ENCODE assay signal across 8 mouse cellular contexts in the genomic region with DNA sequence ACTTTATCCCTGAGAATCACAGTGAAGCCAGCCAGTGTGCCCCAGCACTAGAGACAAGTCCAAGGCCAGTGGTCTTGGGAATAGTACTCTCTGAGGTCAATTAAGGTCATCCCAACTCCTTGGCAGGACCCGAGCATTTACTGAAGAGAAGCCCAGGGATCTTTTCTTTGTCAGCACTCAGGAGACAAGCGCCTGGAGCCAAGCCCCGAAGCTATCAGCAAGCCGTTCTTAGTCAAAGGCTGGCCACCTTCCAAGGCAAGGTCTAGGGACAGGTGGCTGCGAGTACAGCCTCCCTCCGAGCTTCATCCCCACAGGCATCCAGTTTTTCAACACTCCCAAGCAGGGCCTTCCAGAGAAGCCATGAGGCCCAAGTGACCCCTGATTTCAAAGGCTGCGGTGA. TPM values are rescaled to one million over a fixed set of nuclear protein-coding genes. Genes with fewer than 3 reads are reported as not detected.
A peak's percentile ranks its signal among the peaks of the same experiment; 100 is the strongest.
DNase-seq lines count a peak whose midpoint lies in the region; ATAC-seq and TF ChIP-seq lines count a peak whose summit lies in the region.

No protein-coding gene starts in this region.

- peaks cover 30% of the 10 kb centered on the region for H3K4me1 ChIP-seq in hindbrain, embryonic 10.5 days (replicated peaks)
- H3K4me1 ChIP-seq in hindbrain, embryonic 11.5 days (replicated peaks; ENCODE audit: control insufficient read depth, insufficient read depth, low read length) = 0 out of 2 replicates have a peak, but pooled peaks cover 7% of the 10 kb centered on the region

- H3K9me3 ChIP-seq in hindbrain, embryonic 10.5 days = no peaks in the 10 kb centered on the region
- no peaks in the 10 kb centered on the region for H3K9me3 ChIP-seq in hindbrain, embryonic 11.5 days (ENCODE audit: control insufficient read depth, low read length)

- H3K4me3 ChIP-seq in hindbrain, embryonic 10.5 days = no peak overlapping the region
- H3K4me3 ChIP-seq in hindbrain, embryonic 11.5 days (ENCODE audit: low read depth, low read length) = no peak overlapping the region
- H3K4me3 ChIP-seq in myocyte = no peak overlapping the region

- H3K4me2 ChIP-seq in hindbrain, embryonic 11.5 days (replicated peaks; ENCODE audit: low read depth, low read length) = no peak overlapping the region
- peak overlapping the region; percentile 2 for H3K4me2 ChIP-seq in myocyte (ENCODE audit: low read depth)

- DNase-seq in hindbrain, embryonic 10.5 days (ENCODE audit: low spot score) = no peak
- DNase-seq in hindbrain, embryonic 11.5 days (ENCODE audit: low spot score) = no peak
- peak; percentile 87 for DNase-seq in cerebellum, adult 11-12 months
- peak; percentile 47 to 61 for DNase-seq in gastrocnemius, postnatal 36 days
- DNase-seq in adrenal gland, postnatal 36 days = no peak
- no peak for DNase-seq in natural killer cell, adult 2 months (ENCODE audit: low spot score in 2 of 2)
- DNase-seq in kidney, postnatal 14 days = no peak

- no peaks in the 10 kb centered on the region for H3K36me3 ChIP-seq in hindbrain, embryonic 10.5 days
- no peaks in the 10 kb centered on the region for H3K36me3 ChIP-seq in hindbrain, embryonic 11.5 days (ENCODE audit: control insufficient read depth, insufficient read depth, low read length)
- no peaks in the 10 kb centered on the region for H3K36me3 ChIP-seq in myocyte (ENCODE audit: control insufficient read depth, insufficient read depth)

- H3K27ac ChIP-seq in hindbrain, embryonic 10.5 days = peak overlapping the region; percentile 43
- no peak overlapping the region for H3K27ac ChIP-seq in hindbrain, embryonic 11.5 days (ENCODE audit: low read depth, low read length)

- no peaks in the 10 kb centered on the region for H3K79me2 ChIP-seq in myocyte (ENCODE audit: control insufficient read depth, insufficient read depth)

- H3K27me3 ChIP-seq in hindbrain, embryonic 10.5 days (ENCODE audit: insufficient read depth, poor library complexity, severe bottlenecking) = 0 out of 2 replicates have a peak, but pooled peaks cover 7% of the 10 kb centered on the region
- H3K27me3 ChIP-seq in hindbrain, embryonic 11.5 days (ENCODE audit: control insufficient read depth, insufficient read depth, low read length) = no peaks in the 10 kb centered on the region
- H3K27me3 ChIP-seq in myocyte (ENCODE audit: control insufficient read depth, insufficient read depth, insufficient read length) = no peaks in the 10 kb centered on the region

- no peak overlapping the region for H3K9ac ChIP-seq in hindbrain, embryonic 11.5 days (ENCODE audit: low read depth, low read length)

- TF ChIP-seq POLR2A in myocyte (IDR thresholded peaks at IDR 0.05; ENCODE audit: insufficient read length, low read depth) = no peak

- intact Hi-C loops in gastrocnemius, postnatal 36 days (cut with DNase I) = no loop called here

- ATAC-seq in hindbrain, embryonic 11.5 days (ENCODE audit: low FRiP score) = no peak

- WGBS in hindbrain, embryonic 10.5 days = 74% methylated on average over 7 of the region's 7 CpGs
- WGBS in hindbrain, embryonic 11.5 days = 69% methylated on average over 7 of the region's 7 CpGs

- no peak overlapping the region for H3ac ChIP-seq in myocyte (ENCODE audit: control insufficient read depth, insufficient read length)

TF ChIP-seq in myocyte, 11 proteins besides CTCF, POLR2A, EP300 and RAD21:
- TF ChIP-seq MYOG (IDR thresholded peaks at IDR 0.05; ENCODE audit: control insufficient read depth in 1 of 3, insufficient read depth in 1 of 3, insufficient read length in 2 of 3, low read depth in 2 of 3) (peak in 1 of 3 experiments; percentile 54), MYOD1 (IDR thresholded peaks at IDR 0.05; ENCODE audit: control insufficient read depth in 1 of 3, insufficient read length in 2 of 3, low read depth in 2 of 3) (peak in 2 of 3 experiments; percentile 42 to 61), TCF12 (IDR thresholded peaks at IDR 0.05; ENCODE audit: insufficient read depth, poor library complexity, severe bottlenecking) (no peak)

RNA-seq across cellular contexts. Expression of a gene that starts 40.4 kb away (rescaled TPM):
- polyA plus RNA-seq in hindbrain, embryonic 10.5 days (2016; fragmentation: Nextera tagmentation; extraction: Ambion mirVana) = 38.4 and 51.1 TPM in 2 replicates
- 36.5 and 52.5 TPM in 2 replicates for polyA plus RNA-seq in hindbrain, embryonic 11.5 days (2014; fragmentation: Nextera tagmentation; extraction: Ambion mirVana)
- 10 to 100 TPM; 39.1 to 48.9 TPM for total RNA-seq in gastrocnemius, postnatal 36 days (2021)
- polyA plus RNA-seq in myocyte (2012; fragmentation: generic; extraction: Trizol) = 34.0 TPM
- total RNA-seq in adrenal gland, postnatal 36 days (2021) = 10 to 100 TPM; 10.9 to 13.7 TPM

Comparison
In these comparisons a context has a peak if more than half of its experiments do, and no peak if none do; other contexts are left out.
1. DNase-seq: peak in cerebellum, adult 11-12 months (single experiment) and gastrocnemius, postnatal 36 days (2 of 2); none in hindbrain, embryonic 10.5 days (single experiment), hindbrain, embryonic 11.5 days (single experiment), adrenal gland, postnatal 36 days (0 of 2), natural killer cell, adult 2 months (0 of 2) and kidney, postnatal 14 days (single experiment).